Mouse (Mus musculus) erythroblast, embryonic 14.5 days (primary cell): Measurements from ENCODE around the gene Lingo4. TPM values are rescaled to one million over a fixed set of nuclear protein-coding genes. Genes with fewer than 3 reads are reported as not detected.

Source experiments
- H3K27me3 ChIP-seq: 2 replicates; pipeline ENCODE4 v1.6.1; 2012; ENCODE audit warnings: inconsistent platforms; ENCODE audit not compliant: control insufficient read depth
- H3K36me3 ChIP-seq: 2 replicates; pipeline ENCODE4 v1.6.1; 2012; ENCODE audit warnings: mild to moderate bottlenecking, inconsistent platforms; ENCODE audit not compliant: control insufficient read depth
- H3K4me1 ChIP-seq: 2 replicates; pipeline ENCODE4 v1.6.1; 2012; ENCODE audit warnings: inconsistent platforms; ENCODE audit not compliant: control insufficient read depth
- H3K4me3 ChIP-seq: replicated peaks from 2 replicates; pipeline ENCODE3; 2012; ENCODE audit warnings: moderate library complexity, mild to moderate bottlenecking, inconsistent platforms
- H3K9me3 ChIP-seq: 2 replicates; pipeline ENCODE4 v1.6.1; 2012; ENCODE audit warnings: low read length, inconsistent platforms, mixed read lengths; ENCODE audit not compliant: control insufficient read depth
- GATA1 ChIP-seq: IDR thresholded peaks from 2 replicates; pipeline ENCODE4 v1.6.1; 2012; ENCODE audit warnings: low read length, inconsistent platforms, mixed read lengths
- TAL1 ChIP-seq: IDR thresholded peaks from 3 replicates; pipeline ENCODE4 v1.6.1; 2012; ENCODE audit warnings: low read length, inconsistent platforms, mixed read lengths
- polyA plus RNA-seq: library from polyadenylated mRNA; stranded (reverse); fragments of >175 nt; gene quantifications from 2 replicates; pipeline ENCODE4 v1.2.3, GENCODE M21; 2012

Gene Lingo4
- polyA plus RNA-seq, 1 experiment: not detected

DNA sequence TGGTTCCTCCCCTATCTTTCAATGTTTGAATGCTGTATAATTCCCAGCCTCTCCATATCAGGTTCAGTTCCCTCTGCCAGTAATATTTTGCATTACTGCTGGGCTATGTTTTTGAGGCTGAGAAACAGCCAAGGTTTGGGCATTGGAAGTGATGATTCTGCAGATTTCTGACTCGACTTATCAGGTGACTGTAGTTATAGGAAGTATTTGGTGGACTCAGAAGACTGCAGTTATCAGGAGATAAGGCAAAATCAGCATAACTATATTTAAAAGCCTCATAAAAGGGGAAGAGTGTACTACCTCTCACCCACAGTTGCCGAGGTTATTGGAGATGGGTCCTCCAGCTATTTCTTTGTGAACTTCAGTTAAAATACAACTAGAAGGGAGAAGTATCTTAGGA, 32.7 kb downstream of the Lingo4 start:
- H3K36me3 ChIP-seq: no peaks in the 10 kb centered on the region
- H3K9me3 ChIP-seq: no peaks in the 10 kb centered on the region
- no peaks in the 10 kb centered on the region for H3K27me3 ChIP-seq
- TF ChIP-seq GATA1 (no peak), TAL1 (no peak)
- no peaks in the 10 kb centered on the region for H3K4me1 ChIP-seq
- H3K4me3 ChIP-seq: no peak overlapping the region

DNA sequence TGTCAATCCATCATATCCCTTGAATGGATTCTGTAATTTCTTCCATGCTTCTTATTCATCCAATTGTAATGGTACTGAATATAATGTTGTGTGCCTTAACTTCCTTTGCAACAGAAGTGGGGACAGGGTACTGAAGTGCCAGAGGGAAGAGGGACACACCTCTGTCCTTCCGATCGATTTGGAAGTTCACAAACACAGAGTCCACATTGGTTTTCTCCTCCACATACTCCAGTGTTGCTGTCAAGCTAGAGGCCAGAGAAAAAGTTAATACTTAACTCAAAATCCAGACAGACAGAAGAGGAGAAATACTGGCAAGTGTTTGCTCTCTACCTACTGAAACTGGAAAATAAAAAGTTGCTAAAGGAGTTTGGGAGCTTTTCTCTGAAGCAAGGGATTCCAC, 36.0 kb downstream of the Lingo4 start:
- TF ChIP-seq GATA1 (no peak), TAL1 (no peak)
- Histone ChIP-seq H3K9me3 (no peaks in the 10 kb centered on the region), H3K27me3 (no peaks in the 10 kb centered on the region), H3K4me1 (no peaks in the 10 kb centered on the region), H3K36me3 (no peaks in the 10 kb centered on the region), H3K4me3 (no peak overlapping the region)

DNA sequence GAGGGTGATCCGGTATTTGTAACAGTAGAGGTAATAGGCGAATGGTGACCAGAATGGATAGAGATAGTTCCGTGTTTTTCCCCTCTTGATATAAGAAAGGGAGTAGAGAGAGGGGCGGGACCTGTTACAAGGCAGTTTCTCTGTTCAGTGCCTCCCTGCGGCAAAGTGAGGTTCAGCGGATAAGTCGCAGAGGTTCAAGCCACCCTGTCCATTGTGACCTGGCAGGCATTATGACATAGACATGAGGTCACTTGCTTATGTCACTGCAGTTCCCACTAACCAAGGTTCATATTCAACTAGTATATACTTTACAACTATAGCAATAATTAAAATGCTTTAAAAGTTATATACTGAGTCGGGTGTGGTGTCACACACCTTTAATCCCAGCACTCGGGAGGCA, 38.1 kb downstream of the Lingo4 start:
- H3K27me3 ChIP-seq: peaks cover 16% of the 10 kb centered on the region
- H3K4me1 ChIP-seq: no peaks in the 10 kb centered on the region
- no peaks in the 10 kb centered on the region for H3K9me3 ChIP-seq
- TF ChIP-seq GATA1 (no peak), TAL1 (no peak)
- no peaks in the 10 kb centered on the region for H3K36me3 ChIP-seq
- no peak overlapping the region for H3K4me3 ChIP-seq

DNA sequence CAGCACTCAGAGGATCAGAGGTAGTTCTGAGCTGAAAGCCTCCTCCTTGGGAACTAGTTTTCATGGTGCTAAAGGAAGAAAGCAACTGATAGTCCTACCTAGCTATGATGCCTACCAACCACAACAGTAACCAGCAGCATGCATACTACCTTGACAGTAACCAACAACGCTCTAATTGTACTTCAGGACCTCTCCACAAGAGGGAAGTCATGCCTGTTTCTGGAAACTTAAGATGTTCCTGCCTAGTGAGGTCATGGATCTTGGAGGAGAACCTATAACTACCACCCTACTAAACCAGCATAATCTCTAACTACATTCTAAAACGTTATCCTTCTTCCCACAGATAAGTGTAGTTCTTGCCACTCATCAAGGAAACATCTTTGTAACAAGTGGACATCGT, 42.9 kb downstream of the Lingo4 start:
- Histone ChIP-seq H3K36me3 (peaks cover 19% of the 10 kb centered on the region), H3K4me1 (peaks cover 18% of the 10 kb centered on the region), H3K9me3 (no peaks in the 10 kb centered on the region), H3K27me3 (peaks cover 19% of the 10 kb centered on the region), H3K4me3 (no peak overlapping the region)
- TF ChIP-seq TAL1: no peak
- no peak for TF ChIP-seq GATA1

DNA sequence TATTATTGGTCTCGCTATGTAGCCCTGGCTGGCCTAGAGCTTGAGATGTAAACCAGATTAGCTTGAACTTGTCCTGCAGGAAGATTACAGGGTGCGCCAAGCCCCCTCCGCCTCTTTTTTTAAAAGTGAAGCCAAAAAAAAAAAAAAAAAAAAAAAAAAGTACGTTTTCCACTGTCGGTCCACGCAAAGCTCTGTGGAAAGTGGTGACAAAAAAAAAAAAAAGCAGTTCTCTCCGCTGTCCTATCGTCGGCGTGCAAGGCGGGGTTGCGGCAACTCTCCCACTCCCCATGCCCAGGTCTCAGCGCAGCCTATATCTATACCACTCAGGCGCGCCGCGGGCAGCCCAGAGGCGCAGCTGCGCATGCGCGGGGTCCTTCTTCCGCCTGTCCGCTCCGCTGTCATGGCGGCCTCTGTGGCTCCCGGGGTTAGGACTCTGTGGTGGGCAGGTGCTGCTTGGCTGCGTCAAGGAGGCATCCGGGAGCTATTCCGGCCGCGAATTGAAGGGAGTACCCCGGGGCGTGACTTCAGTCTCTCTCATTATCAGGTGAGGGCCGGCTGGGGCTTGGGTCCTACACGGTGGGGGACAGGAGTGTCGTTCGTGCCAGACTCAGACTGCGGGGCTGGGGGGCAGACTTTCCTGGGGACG, 44.8 kb downstream of the Lingo4 start, which contains the start of gene Mrpl9:
Mrpl9 (plus strand) TSS at position 368 of the 646 bp plus-strand sequence.
- H3K4me3 ChIP-seq: peak within 1 kb of the TSS; percentile 100
- peaks cover 19% of the 10 kb centered on the region for H3K27me3 ChIP-seq
- H3K9me3 ChIP-seq: no peaks in the 10 kb centered on the region
- TF ChIP-seq GATA1 (no peak), TAL1 (no peak)
- peaks cover 18% of the 10 kb centered on the region for H3K4me1 ChIP-seq
- peaks cover 38% of the 10 kb centered on the region for H3K36me3 ChIP-seq

DNA sequence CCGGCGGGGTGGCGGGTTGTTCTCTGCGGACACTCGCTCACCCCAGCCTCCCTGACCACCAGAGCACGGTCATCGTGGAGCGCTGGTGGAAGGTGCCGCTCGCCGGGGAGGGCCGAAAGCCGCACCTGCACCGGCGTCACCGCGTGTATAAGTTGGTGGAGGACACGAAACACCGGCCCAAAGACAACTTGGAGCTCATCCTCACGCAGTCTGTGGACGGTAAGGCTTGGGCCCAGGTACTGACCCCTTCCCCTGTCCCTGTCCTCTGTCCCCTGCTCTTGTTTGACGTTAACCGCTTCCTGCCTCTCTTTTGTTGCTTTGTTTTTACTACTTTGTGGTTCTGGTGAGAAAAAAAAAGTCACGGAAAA, 45.3 kb downstream of the Lingo4 start, which contains the start of gene Oaz3:
Oaz3 (minus strand) TSS at position 319 of the 368 bp plus-strand sequence.
- Histone ChIP-seq H3K4me3 (peak within 1 kb of the TSS; percentile 100), H3K4me1 (peaks cover 18% of the 10 kb centered on the region), H3K27me3 (peaks cover 19% of the 10 kb centered on the region), H3K9me3 (no peaks in the 10 kb centered on the region), H3K36me3 (peaks cover 42% of the 10 kb centered on the region)
- TF ChIP-seq GATA1 (no peak), TAL1 (no peak)

DNA sequence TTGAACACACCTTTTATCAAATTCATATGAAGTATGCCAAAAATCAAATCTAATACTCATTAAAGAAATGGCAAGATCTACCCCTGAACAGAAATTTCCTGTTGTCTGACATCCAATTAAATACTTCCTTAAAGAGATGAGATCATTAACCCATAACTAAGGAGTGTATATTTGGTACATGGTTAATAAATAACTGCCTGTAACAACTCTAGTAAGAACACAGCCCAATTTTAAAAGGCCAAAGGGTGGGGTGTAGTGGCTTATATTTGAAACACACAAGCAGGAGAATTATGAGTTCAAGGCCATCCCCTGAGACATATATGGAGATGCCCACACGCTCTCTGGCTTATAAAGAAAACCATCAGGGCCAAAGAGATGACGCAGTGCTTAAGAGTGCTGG, 51.1 kb downstream of the Lingo4 start:
- TF ChIP-seq TAL1: no peak
- no peak for TF ChIP-seq GATA1
- Histone ChIP-seq H3K27me3 (no peaks in the 10 kb centered on the region), H3K36me3 (peaks cover 65% of the 10 kb centered on the region), H3K4me1 (peaks cover 8% of the 10 kb centered on the region), H3K4me3 (no peak overlapping the region), H3K9me3 (no peaks in the 10 kb centered on the region)

Other genes starting within 250 kb of the Lingo4 start
- gene Gm10696, start 220.3 kb upstream of the Lingo4 start, polyA plus RNA-seq: not detected in 2 replicates
- not detected in 2 replicates for gene Gm5286, start 201.8 kb upstream of the Lingo4 start, polyA plus RNA-seq
- gene Gm4778, start 134.5 kb upstream of the Lingo4 start, polyA plus RNA-seq: not detected in 2 replicates
- not detected in 2 replicates for gene Them4, start 88.4 kb upstream of the Lingo4 start, polyA plus RNA-seq
- gene Them5, start 56.4 kb upstream of the Lingo4 start, polyA plus RNA-seq: not detected in 2 replicates
- not detected in 2 replicates for gene C2cd4d, start 36.1 kb upstream of the Lingo4 start, polyA plus RNA-seq
- not detected in 2 replicates for gene Rorc, start 25.7 kb upstream of the Lingo4 start, polyA plus RNA-seq
- gene Tdrkh, start 14.8 kb downstream of the Lingo4 start, polyA plus RNA-seq: 0.01 and 0.07 TPM in 2 replicates
- gene Mrpl9, start 44.8 kb downstream of the Lingo4 start, polyA plus RNA-seq: 3.8 and 4.7 TPM in 2 replicates
- gene Oaz3, start 45.4 kb downstream of the Lingo4 start, polyA plus RNA-seq: not detected in 2 replicates
- 0.03 TPM in 1 of 2 replicates, not detected in the other for gene Celf3, start 79.8 kb downstream of the Lingo4 start, polyA plus RNA-seq
- not detected in 2 replicates for gene Riiad1, start 81.8 kb downstream of the Lingo4 start, polyA plus RNA-seq
- 0.17 and 0.20 TPM in 2 replicates for gene Snx27, start 184.2 kb downstream of the Lingo4 start, polyA plus RNA-seq
- gene Gm10972, start 244.6 kb downstream of the Lingo4 start, polyA plus RNA-seq: not detected in 2 replicates